In the genomic region with DNA sequence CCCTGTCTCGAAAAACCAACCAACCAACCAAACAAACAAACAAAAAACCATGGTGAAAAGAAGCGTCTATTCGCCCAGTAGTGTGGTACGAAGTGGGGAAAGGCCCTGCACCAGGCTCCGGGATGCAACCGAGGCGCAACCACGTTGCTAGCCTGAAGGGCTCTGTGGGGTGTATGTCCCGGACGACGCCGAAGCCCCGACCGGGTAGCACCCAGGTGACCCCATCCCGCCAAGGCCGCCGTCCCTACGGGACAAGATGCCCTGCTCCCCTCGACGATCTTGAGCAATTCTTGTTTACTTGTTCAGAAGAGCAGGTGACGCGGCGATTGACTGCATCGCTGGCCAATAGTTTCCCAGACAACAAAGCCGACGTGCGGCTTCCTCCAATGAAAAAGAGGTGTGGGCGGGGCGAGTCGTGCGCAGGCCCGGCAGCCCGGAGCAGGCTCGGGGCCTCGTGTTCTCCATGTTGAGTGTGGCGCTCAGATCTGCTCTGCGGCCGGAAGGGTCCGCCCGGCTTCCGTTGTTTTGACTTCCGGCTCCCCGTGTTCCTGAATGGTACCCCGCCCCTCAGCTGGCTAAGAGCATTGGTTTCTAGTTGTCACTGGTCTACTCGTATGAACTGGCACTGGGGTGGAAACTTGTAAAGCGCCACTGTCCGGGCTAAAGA, we compare ENCODE assay signal across 8 mouse cellular contexts. TPM values are rescaled to one million over a fixed set of nuclear protein-coding genes. Genes with fewer than 3 reads are reported as not detected.
DNase-seq lines count a peak whose midpoint lies in the region; ATAC-seq and TF ChIP-seq lines count a peak whose summit lies in the region.

No protein-coding gene starts in this region.

- H3K4me1 ChIP-seq in embryonic facial prominence, embryonic 13.5 days, result peaks cover 14% of the 10 kb centered on the region
- peaks cover 4% of the 10 kb centered on the region; the same call in 1 of the 2 replicates for H3K4me1 ChIP-seq in kidney, adult 2 months (ENCODE audit: control insufficient read depth, insufficient read depth, low read length)
- H3K4me1 ChIP-seq in limb, embryonic 12.5 days (replicated peaks), result peaks cover 8% of the 10 kb centered on the region; the same call in 1 of the 2 replicates
- peaks cover 14% of the 10 kb centered on the region for H3K4me1 ChIP-seq in midbrain, embryonic 15.5 days
- H3K4me1 ChIP-seq in spleen, adult 2 months (ENCODE audit: control insufficient read depth, insufficient read depth, insufficient read length), result no peaks in the 10 kb centered on the region; the same call in 1 of the 2 replicates

- H3K9ac ChIP-seq in embryonic facial prominence, embryonic 13.5 days, result peak overlapping the region; percentile 73
- peak overlapping the region; percentile 59 for H3K9ac ChIP-seq in limb, embryonic 12.5 days (replicated peaks)
- H3K9ac ChIP-seq in midbrain, embryonic 15.5 days, result peak overlapping the region; percentile 42

- WGBS in embryonic facial prominence, embryonic 13.5 days, result under 1% methylated on average over 47 of the region's 47 CpGs
- under 1% methylated on average over 47 of the region's 47 CpGs for WGBS in kidney, adult 2 months
- WGBS in limb, embryonic 12.5 days, result 1% methylated on average over 47 of the region's 47 CpGs
- WGBS in midbrain, embryonic 15.5 days, result 1% methylated on average over 47 of the region's 47 CpGs
- WGBS in spleen, adult 2 months, result 1% methylated on average over 47 of the region's 47 CpGs

- H3K27ac ChIP-seq in embryonic facial prominence, embryonic 13.5 days, result no peak overlapping the region
- peak overlapping the region; percentile 79 for H3K27ac ChIP-seq in kidney, adult 2 months (ENCODE audit: insufficient read depth, low read depth, low read length)
- H3K27ac ChIP-seq in limb, embryonic 12.5 days, result no peak overlapping the region
- H3K27ac ChIP-seq in midbrain, embryonic 15.5 days, result peak overlapping the region; percentile 59
- H3K27ac ChIP-seq in spleen, adult 2 months (ENCODE audit: insufficient read depth, low read length), result peak overlapping the region; percentile 90

- ATAC-seq in embryonic facial prominence, embryonic 13.5 days (ENCODE audit: insufficient number of reproducible peaks, insufficient read depth, low FRiP score, low TSS enrichment, low read depth), result peak; percentile 94
- ATAC-seq in limb, embryonic 12.5 days (ENCODE audit: insufficient number of reproducible peaks, insufficient read depth, low FRiP score, low TSS enrichment, low read depth), result peak; percentile 92
- ATAC-seq in midbrain, embryonic 15.5 days (replicated peaks), result peak; percentile 95

- peak; percentile 94 for TF ChIP-seq POLR2A in kidney, adult 2 months (IDR thresholded peaks at IDR 0.05; ENCODE audit: low read depth, low read length)
- peak; percentile 94 for TF ChIP-seq POLR2A in spleen, adult 2 months (IDR thresholded peaks at IDR 0.05; ENCODE audit: low read depth, low read length)

- no peaks in the 10 kb centered on the region for H3K27me3 ChIP-seq in embryonic facial prominence, embryonic 13.5 days
- H3K27me3 ChIP-seq in kidney, adult 2 months (replicated peaks; ENCODE audit: control insufficient read depth, insufficient read depth, low read length), result no peaks in the 10 kb centered on the region
- H3K27me3 ChIP-seq in limb, embryonic 12.5 days, result no peaks in the 10 kb centered on the region
- no peaks in the 10 kb centered on the region for H3K27me3 ChIP-seq in midbrain, embryonic 15.5 days (replicated peaks)
- H3K27me3 ChIP-seq in spleen, adult 2 months (ENCODE audit: control insufficient read depth, insufficient read depth, low read length), result no peaks in the 10 kb centered on the region

- peak overlapping the region; percentile 55 for H3K4me3 ChIP-seq in embryonic facial prominence, embryonic 13.5 days
- peak overlapping the region; percentile 68 for H3K4me3 ChIP-seq in kidney, adult 2 months (ENCODE audit: insufficient read depth, low read depth, low read length)
- H3K4me3 ChIP-seq in limb, embryonic 12.5 days (replicated peaks), result peak overlapping the region; percentile 64
- H3K4me3 ChIP-seq in midbrain, embryonic 15.5 days, result peak overlapping the region; percentile 52
- peak overlapping the region; percentile 72 for H3K4me3 ChIP-seq in spleen, adult 2 months (ENCODE audit: extremely low read depth, insufficient read depth, insufficient read length)

- no peaks in the 10 kb centered on the region for H3K36me3 ChIP-seq in embryonic facial prominence, embryonic 13.5 days
- no peaks in the 10 kb centered on the region for H3K36me3 ChIP-seq in kidney, adult 2 months (ENCODE audit: control insufficient read depth, insufficient read depth, low read length)
- no peaks in the 10 kb centered on the region for H3K36me3 ChIP-seq in limb, embryonic 12.5 days
- no peaks in the 10 kb centered on the region for H3K36me3 ChIP-seq in midbrain, embryonic 15.5 days (replicated peaks)
- H3K36me3 ChIP-seq in spleen, adult 2 months (ENCODE audit: control insufficient read depth, insufficient read depth, low read length), result no peaks in the 10 kb centered on the region

- H3K4me2 ChIP-seq in embryonic facial prominence, embryonic 13.5 days, result peak overlapping the region; percentile 62
- peak overlapping the region; percentile 66 for H3K4me2 ChIP-seq in limb, embryonic 12.5 days
- H3K4me2 ChIP-seq in midbrain, embryonic 15.5 days, result peak overlapping the region; percentile 59

- H3K9me3 ChIP-seq in embryonic facial prominence, embryonic 13.5 days, result no peaks in the 10 kb centered on the region
- H3K9me3 ChIP-seq in limb, embryonic 12.5 days, result no peaks in the 10 kb centered on the region
- no peaks in the 10 kb centered on the region for H3K9me3 ChIP-seq in midbrain, embryonic 15.5 days

- peak; percentile 99 for DNase-seq in 3134 (ENCODE audit: extremely low read depth, insufficient read length, low spot score)
- DNase-seq in adrenal gland, postnatal 36 days, result peak; percentile 100
- DNase-seq in heart, adult 18-20 months, result peak; percentile 100
- peak; percentile 100 for DNase-seq in kidney, adult 2 months
- peak; percentile 99 to 100 for DNase-seq in spleen, adult 2 months (ENCODE audit: low read depth in 1 of 2, low spot score in 2 of 2)

- no peak for TF ChIP-seq CTCF in kidney, adult 2 months (conservative IDR thresholded peaks at IDR 0.05; ENCODE audit: insufficient read depth, insufficient read length, low read depth, low read length)
- no peak for TF ChIP-seq CTCF in spleen, adult 2 months (IDR thresholded peaks at IDR 0.05; ENCODE audit: extremely low read depth, insufficient read depth, insufficient read length, insufficient replicate concordance)

RNA-seq across cellular contexts. Expression of a gene that starts 4.9 kb away (rescaled TPM):
- total RNA-seq in adrenal gland, postnatal 36 days (2021), result 100 to 1,000 TPM; 179 to 206 TPM
- polyA plus RNA-seq in embryonic facial prominence, embryonic 13.5 days (2015; fragmentation: Nextera tagmentation; extraction: Ambion mirVana), result 206 and 242 TPM in 2 replicates
- total RNA-seq in heart, adult 18-20 months (2021), result 100 to 1,000 TPM; 238 to 264 TPM
- 130 and 155 TPM in 2 replicates for polyA plus RNA-seq in kidney, adult 2 months (2012; rRNA removed)
- polyA plus RNA-seq in limb, embryonic 12.5 days (2016; fragmentation: Nextera tagmentation; extraction: Ambion mirVana), result 186 and 190 TPM in 2 replicates
- polyA plus RNA-seq in midbrain, embryonic 15.5 days (2015; fragmentation: Nextera tagmentation; extraction: Ambion mirVana), result 372 and 386 TPM in 2 replicates
- 50.0 and 52.4 TPM in 2 replicates for polyA plus RNA-seq in spleen, adult 2 months (2012; rRNA removed)

RNA-seq across cellular contexts. Expression of a gene that starts 6.7 kb away (rescaled TPM):
- 10 to 100 TPM; 45.4 to 54.8 TPM for total RNA-seq in adrenal gland, postnatal 36 days (2021)
- polyA plus RNA-seq in embryonic facial prominence, embryonic 13.5 days (2015; fragmentation: Nextera tagmentation; extraction: Ambion mirVana), result 17.6 and 22.1 TPM in 2 replicates
- total RNA-seq in heart, adult 18-20 months (2021), result 100 to 1,000 TPM in 1 of 2 experiments, 10 to 100 TPM in 1; 91.3 to 110 TPM
- polyA plus RNA-seq in kidney, adult 2 months (2012; rRNA removed), result 16.2 and 16.4 TPM in 2 replicates
- polyA plus RNA-seq in limb, embryonic 12.5 days (2016; fragmentation: Nextera tagmentation; extraction: Ambion mirVana), result 19.4 and 19.7 TPM in 2 replicates
- polyA plus RNA-seq in midbrain, embryonic 15.5 days (2015; fragmentation: Nextera tagmentation; extraction: Ambion mirVana), result 34.5 and 36.5 TPM in 2 replicates
- 22.5 and 30.2 TPM in 2 replicates for polyA plus RNA-seq in spleen, adult 2 months (2012; rRNA removed)

RNA-seq across cellular contexts. Expression of a gene that starts 41.2 kb away (rescaled TPM):
- total RNA-seq in adrenal gland, postnatal 36 days (2021), result not detected
- polyA plus RNA-seq in embryonic facial prominence, embryonic 13.5 days (2015; fragmentation: Nextera tagmentation; extraction: Ambion mirVana), result not detected in 2 replicates
- not detected for total RNA-seq in heart, adult 18-20 months (2021)
- polyA plus RNA-seq in kidney, adult 2 months (2012; rRNA removed), result 0.22 TPM in 1 of 2 replicates, not detected in the other
- not detected in 2 replicates for polyA plus RNA-seq in limb, embryonic 12.5 days (2016; fragmentation: Nextera tagmentation; extraction: Ambion mirVana)
- not detected in 2 replicates for polyA plus RNA-seq in midbrain, embryonic 15.5 days (2015; fragmentation: Nextera tagmentation; extraction: Ambion mirVana)
- not detected in 2 replicates for polyA plus RNA-seq in spleen, adult 2 months (2012; rRNA removed)

Comparison
In these comparisons a context has a peak if more than half of its experiments do, and no peak if none do; other contexts are left out.
1. H3K27ac ChIP-seq: peak in kidney, adult 2 months (single experiment), midbrain, embryonic 15.5 days (single experiment) and spleen, adult 2 months (single experiment); none in embryonic facial prominence, embryonic 13.5 days (single experiment) and limb, embryonic 12.5 days (single experiment).
2. Peak in every context shown above with its lines, with median percentiles within 50 percentile points of each other: DNase-seq, ATAC-seq, H3K4me2 ChIP-seq, H3K4me3 ChIP-seq and H3K9ac ChIP-seq.